Mouse (Mus musculus): ENCODE data around the gene Rnf121.

DNA sequence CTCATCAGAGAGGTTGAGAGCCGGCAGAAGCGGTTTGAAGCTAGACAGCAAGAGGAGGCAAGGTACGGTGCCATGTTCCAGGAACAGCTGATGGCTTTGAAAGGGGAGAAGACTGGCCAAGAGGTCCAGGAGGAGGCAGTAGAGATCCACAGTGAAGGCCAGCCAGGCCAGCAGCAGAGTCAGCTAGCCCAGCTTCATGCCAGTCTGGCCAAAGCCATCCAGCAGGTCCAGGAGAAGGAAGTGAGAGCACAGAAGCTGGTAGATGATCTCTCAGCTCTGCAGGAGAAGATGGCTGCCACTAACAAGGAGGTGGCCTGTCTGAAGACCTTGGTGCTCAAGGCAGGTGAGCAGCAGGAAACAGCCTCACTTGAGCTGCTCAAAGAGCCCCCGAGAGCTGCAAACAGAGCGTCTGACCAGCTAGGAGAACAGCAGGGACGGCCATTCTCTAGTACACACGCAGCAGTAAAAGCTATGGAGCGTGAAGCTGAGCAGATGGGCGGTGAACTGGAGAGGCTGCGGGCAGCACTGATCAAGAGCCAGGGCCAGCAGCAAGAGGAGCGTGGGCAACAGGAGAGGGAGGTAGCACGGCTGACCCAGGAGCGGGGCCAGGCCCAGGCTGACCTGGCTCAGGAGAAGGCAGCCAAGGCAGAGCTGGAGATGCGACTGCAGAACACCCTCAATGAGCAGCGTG, 65.7 kb downstream of the Rnf121 start:
- no peak for TF ChIP-seq CTCF (IDR thresholded peaks at IDR 0.05; ENCODE audit: borderline replicate concordance, extremely low read depth, insufficient read depth, insufficient read length)
- TF ChIP-seq POLR2A (IDR thresholded peaks at IDR 0.05; ENCODE audit: borderline replicate concordance, extremely low read depth, insufficient read depth, insufficient read length, poor library complexity, severe bottlenecking) = no peak
